Mouse (Mus musculus): ENCODE data around the gene Clic5.

- TF ChIP-seq CTCF (IDR thresholded peaks at IDR 0.05; ENCODE audit: control insufficient read depth, insufficient read depth, insufficient replicate concordance, low read depth, low read length) = no peak
- TF ChIP-seq POLR2A (IDR thresholded peaks at IDR 0.05; ENCODE audit: control insufficient read depth, low read depth, low read length) = no peak
Measured at GRCm38 (mm10) chr17:44219943-44220342, 31.6 kb downstream of the Clic5 start.

Data from testis, adult 2 months (tissue).